ENCODE assay signal across 8 mouse cellular contexts in genomic region chr8:114439334-114440204, GRCm38 (mm10). TPM values are rescaled to one million over a fixed set of nuclear protein-coding genes. Genes with fewer than 3 reads are reported as not detected.
A peak's percentile ranks its signal among the peaks of the same experiment; 100 is the strongest.
DNase-seq lines count a peak whose midpoint lies in the region; ATAC-seq and TF ChIP-seq lines count a peak whose summit lies in the region.

Wwox (plus strand) TSS chr8:114439655.

- peak within 1 kb of the TSS; percentile 86 for H3K4me2 ChIP-seq in embryonic facial prominence, embryonic 15.5 days (replicated peaks)
- peak within 1 kb of the TSS; percentile 87 for H3K4me2 ChIP-seq in limb, embryonic 14.5 days (replicated peaks; ENCODE audit: low read depth, low read length, severe bottlenecking)
- peak within 1 kb of the TSS; percentile 87 for H3K4me2 ChIP-seq in midbrain, postnatal 0 days (ENCODE audit: low read depth, low read length, poor library complexity, severe bottlenecking)

- peak within 1 kb of the TSS; percentile 44 for H3K9ac ChIP-seq in embryonic facial prominence, embryonic 15.5 days
- H3K9ac ChIP-seq in limb, embryonic 14.5 days (ENCODE audit: low read depth, low read length, severe bottlenecking), result peak within 1 kb of the TSS; percentile 58
- H3K9ac ChIP-seq in midbrain, postnatal 0 days (replicated peaks; ENCODE audit: low read length, poor library complexity, severe bottlenecking), result peak within 1 kb of the TSS; percentile 63

- TF ChIP-seq CTCF in bone marrow, adult 2 months (IDR thresholded peaks at IDR 0.05; ENCODE audit: control insufficient read depth, insufficient read depth, low read length), result peak; percentile 81
- peak; percentile 82 for TF ChIP-seq CTCF in midbrain, postnatal 0 days (IDR thresholded peaks at IDR 0.05)

- under 1% methylated on average over 54 of the region's 54 CpGs for WGBS in bone marrow, adult 2 months
- under 1% methylated on average over 54 of the region's 54 CpGs for WGBS in embryonic facial prominence, embryonic 15.5 days
- under 1% methylated on average over 49 of the region's 54 CpGs for WGBS in limb, embryonic 14.5 days
- WGBS in midbrain, postnatal 0 days, result under 1% methylated on average over 54 of the region's 54 CpGs

- H3K36me3 ChIP-seq in embryonic facial prominence, embryonic 15.5 days, result no peaks in the 10 kb centered on the region
- H3K36me3 ChIP-seq in limb, embryonic 14.5 days (ENCODE audit: control insufficient read depth, insufficient read depth, low read length), result no peaks in the 10 kb centered on the region
- H3K36me3 ChIP-seq in midbrain, postnatal 0 days (ENCODE audit: insufficient read depth, low read length), result no peaks in the 10 kb centered on the region

- peak within 1 kb of the TSS; percentile 74 for H3K27ac ChIP-seq in bone marrow, adult 2 months (ENCODE audit: control insufficient read depth, insufficient read depth, low read depth, low read length, poor library complexity)
- peak within 1 kb of the TSS; percentile 40; the same call in 1 of the 2 replicates for H3K27ac ChIP-seq in embryonic facial prominence, embryonic 15.5 days (replicated peaks)
- H3K27ac ChIP-seq in limb, embryonic 14.5 days (replicated peaks; ENCODE audit: low read depth, low read length), result no peak within 1 kb of the TSS
- H3K27ac ChIP-seq in midbrain, postnatal 0 days (ENCODE audit: low read depth, low read length), result peak within 1 kb of the TSS; percentile 74

- ATAC-seq in embryonic facial prominence, embryonic 15.5 days (ENCODE audit: insufficient number of reproducible peaks, low FRiP score, low TSS enrichment, low read depth), result peak; percentile 96
- peak; percentile 96 for ATAC-seq in limb, embryonic 14.5 days (ENCODE audit: low FRiP score, low read depth)
- peak; percentile 99 for ATAC-seq in midbrain, postnatal 0 days (ENCODE audit: low FRiP score)

- H3K9me3 ChIP-seq in embryonic facial prominence, embryonic 15.5 days (replicated peaks), result no peaks in the 10 kb centered on the region
- H3K9me3 ChIP-seq in limb, embryonic 14.5 days (ENCODE audit: control insufficient read depth, low read length), result no peaks in the 10 kb centered on the region
- H3K9me3 ChIP-seq in midbrain, postnatal 0 days (ENCODE audit: low read length), result no peaks in the 10 kb centered on the region

- DNase-seq in 416B (ENCODE audit: low read depth), result peak; percentile 99
- DNase-seq in heart, adult 8-10 months (ENCODE audit: low spot score), result peak; percentile 100
- peak; percentile 100 for DNase-seq in kidney, adult 9 months
- peak; percentile 97 for DNase-seq in limb, embryonic 14.5 days (ENCODE audit: low spot score)
- DNase-seq in midbrain, postnatal 0 days (ENCODE audit: low spot score), result peak; percentile 99
- DNase-seq in spleen, postnatal 14 days (ENCODE audit: low spot score in 2 of 2), result peak; percentile 99

- no peaks in the 10 kb centered on the region for H3K27me3 ChIP-seq in embryonic facial prominence, embryonic 15.5 days
- H3K27me3 ChIP-seq in limb, embryonic 14.5 days (ENCODE audit: control insufficient read depth, insufficient read depth, low read length), result no peaks in the 10 kb centered on the region
- no peaks in the 10 kb centered on the region for H3K27me3 ChIP-seq in midbrain, postnatal 0 days (ENCODE audit: insufficient read depth, low read length)

- peak within 1 kb of the TSS; percentile 96 for H3K4me3 ChIP-seq in bone marrow, adult 2 months (replicated peaks; ENCODE audit: control insufficient read depth, low read depth, low read length)
- peak within 1 kb of the TSS; percentile 64 for H3K4me3 ChIP-seq in embryonic facial prominence, embryonic 15.5 days (replicated peaks)
- H3K4me3 ChIP-seq in limb, embryonic 14.5 days (replicated peaks; ENCODE audit: low read length), result peak within 1 kb of the TSS; percentile 62
- peak within 1 kb of the TSS; percentile 71 for H3K4me3 ChIP-seq in midbrain, postnatal 0 days (ENCODE audit: low read depth, low read length)

- peaks cover 2% of the 10 kb centered on the region; the same call in 1 of the 2 replicates for H3K4me1 ChIP-seq in bone marrow, adult 2 months (ENCODE audit: control insufficient read depth, insufficient read depth, low read length)
- peaks cover 7% of the 10 kb centered on the region for H3K4me1 ChIP-seq in embryonic facial prominence, embryonic 15.5 days
- H3K4me1 ChIP-seq in limb, embryonic 14.5 days (ENCODE audit: control insufficient read depth, insufficient read depth, low read length), result peaks cover 4% of the 10 kb centered on the region
- peaks cover 3% of the 10 kb centered on the region; the same call in 1 of the 2 replicates for H3K4me1 ChIP-seq in midbrain, postnatal 0 days (ENCODE audit: insufficient read depth, low read length)

- TF ChIP-seq POLR2A in bone marrow, adult 2 months (IDR thresholded peaks at IDR 0.05; ENCODE audit: borderline replicate concordance, control insufficient read depth, low read depth, low read length), result peak; percentile 70
- TF ChIP-seq POLR2A in limb, embryonic 14.5 days (IDR thresholded peaks at IDR 0.05; ENCODE audit: borderline replicate concordance, extremely low read depth, insufficient read depth, insufficient read length), result peak; percentile 50; the same call in 1 of the 2 replicates

RNA-seq across cellular contexts. Expression of gene Wwox, which starts in this region (rescaled TPM):
- polyA plus RNA-seq in bone marrow, adult 2 months (2011; ENCODE audit: insufficient read depth, insufficient read length, low replicate concordance, missing spikeins), result 5.4 and 13.5 TPM in 2 replicates
- 11.5 and 13.7 TPM in 2 replicates for polyA plus RNA-seq in embryonic facial prominence, embryonic 15.5 days (2015; fragmentation: Nextera tagmentation; extraction: Ambion mirVana)
- 1 to 10 TPM; 3.8 to 6.4 (median 5.2) TPM for total RNA-seq in heart, adult 8-10 months (2022)
- 8.6 TPM in 2 replicates for polyA plus RNA-seq in limb, embryonic 14.5 days (2012; rRNA removed)
- 8.9 and 9.4 TPM in 2 replicates for polyA plus RNA-seq in limb, embryonic 14.5 days (2014; fragmentation: Nextera tagmentation; extraction: Ambion mirVana)
- 14.5 and 15.4 TPM in 2 replicates for total RNA-seq in midbrain, postnatal 0 days (2014; rRNA removed)
- 16.1 and 17.2 TPM in 2 replicates for polyA plus RNA-seq in midbrain, postnatal 0 days (2015; fragmentation: Nextera tagmentation; extraction: Ambion mirVana)
